Mouse (Mus musculus) lung, embryonic 14.5 days (tissue): ENCODE results near the gene Ctdnep1. TPM values are rescaled to one million over a fixed set of nuclear protein-coding genes. Genes with fewer than 3 reads are reported as not detected.
"Not testable (repeated sequence)": the region's sequence is repeated elsewhere in the genome, so short reads cannot be mapped to it uniquely, and the experiment has no call there.

Experiments used
- ATAC-seq: fragments of 200-750 bp; cut with Nextera tagmentation; 2 replicates; pipeline ENCODE4 v1.8.0; 2017; ENCODE audit warnings: mild to moderate bottlenecking, moderate TSS enrichment, moderate library complexity; ENCODE audit not compliant: insufficient read depth
- DNase-seq: peaks from one replicate; pipeline ENCODE4 v3.0.0-alpha.2; 2015
- H3K27ac ChIP-seq: fragments of 300-500 bp; sonication (generic); 2 replicates; pipeline ENCODE4 v1.5.1; 2014; ENCODE audit warnings: low read depth, mild to moderate bottlenecking, moderate library complexity
- H3K27me3 ChIP-seq: fragments of 300-500 bp; sonication (generic); 2 replicates; pipeline ENCODE4 v1.6.1; 2014; ENCODE audit warnings: low read length, control low read depth; ENCODE audit not compliant: insufficient read depth
- H3K36me3 ChIP-seq: fragments of 300-500 bp; sonication (generic); 2 replicates; pipeline ENCODE4 v1.6.1; 2014; ENCODE audit warnings: control low read depth; ENCODE audit not compliant: insufficient read depth
- H3K4me1 ChIP-seq: fragments of 300-500 bp; sonication (generic); 2 replicates; pipeline ENCODE4 v1.6.1; 2014; ENCODE audit warnings: antibody characterized with exemption, control low read depth; ENCODE audit not compliant: insufficient read depth
- H3K4me2 ChIP-seq: fragments of 300-500 bp; sonication (generic); 2 replicates; pipeline ENCODE4 v1.6.1; 2014; ENCODE audit warnings: mild to moderate bottlenecking
- H3K4me3 ChIP-seq: fragments of 300-500 bp; sonication (generic); 2 replicates; pipeline ENCODE4 v1.5.1; 2014; ENCODE audit warnings: low read depth, low read length
- H3K9ac ChIP-seq: fragments of 300-500 bp; sonication (generic); 2 replicates; pipeline ENCODE4 v1.6.1; 2014
- H3K9me3 ChIP-seq: fragments of 300-500 bp; sonication (generic); 2 replicates; pipeline ENCODE4 v1.6.1; 2016; ENCODE audit warnings: low read depth, low read length, control low read depth
- CTCF ChIP-seq: IDR thresholded peaks from 2 replicates; pipeline ENCODE4 v1.5.1; 2016; ENCODE audit warnings: antibody characterized with exemption, low read depth
- WGBS: fragments of 180-500 bp; shearing (Covaris S2); extraction: QIAGEN DNeasy Blood & Tissue Kit; methylation state at CpG from one replicate; pipeline ENCODE4 v1.1.7; 2014; 5-methylcytosine and 5-hydroxymethylcytosine counted together
- polyA plus RNA-seq: library from polyadenylated mRNA; unstranded; fragments of >200 nt; fragmentation: Nextera tagmentation; extraction: Ambion mirVana; gene quantifications from 2 replicates; pipeline ENCODE4 v1.2.1, GENCODE M21; 2014

The Ctdnep1 gene
- polyA plus RNA-seq, 1 experiment from 2014 or later = 28.3 TPM

DNA sequence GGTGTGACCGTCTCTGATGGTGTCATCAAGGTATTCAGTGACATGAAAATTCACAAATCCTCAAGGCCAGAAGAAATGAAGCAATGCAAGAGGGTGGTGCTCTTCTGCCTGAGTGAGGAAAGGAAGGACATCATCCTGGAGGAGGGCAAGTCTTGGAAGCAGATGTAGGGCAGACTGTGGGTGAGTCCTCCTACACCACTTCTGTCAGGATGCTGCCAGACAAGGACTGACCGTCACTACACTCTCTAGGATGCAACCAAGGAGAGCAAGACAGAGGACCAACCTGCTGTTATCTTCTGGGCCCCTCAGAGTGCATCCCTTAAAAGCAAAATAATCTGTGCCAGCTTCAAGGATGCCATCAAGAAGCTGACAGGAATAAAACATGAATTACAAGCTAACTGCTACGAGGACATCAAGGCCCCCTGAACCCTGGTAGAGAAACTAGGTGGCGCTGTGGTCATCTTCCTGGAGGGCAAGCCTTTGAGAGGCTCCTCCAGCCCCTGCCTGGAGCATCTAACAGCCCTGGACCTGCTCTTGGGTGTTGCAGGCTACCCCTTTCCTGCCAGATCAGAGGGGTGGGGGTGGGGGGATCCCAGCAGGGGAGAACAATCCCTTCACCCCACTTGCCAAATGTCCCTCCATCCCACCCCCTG, 30.0 kb upstream of the Ctdnep1 start:
- no peaks in the 10 kb centered on the region for H3K36me3 ChIP-seq
- DNase-seq (peak; percentile 52), ATAC-seq (no peak)
- H3K4me3 ChIP-seq = no peak overlapping the region
- H3K4me2 ChIP-seq = no peak overlapping the region
- TF ChIP-seq CTCF = peak; percentile 34; the same call in 1 of the 2 replicates
- H3K27ac ChIP-seq = no peak overlapping the region
- H3K27me3 ChIP-seq = no peaks in the 10 kb centered on the region
- H3K4me1 ChIP-seq = peaks cover 8% of the 10 kb centered on the region; the same call in 1 of the 2 replicates
- H3K9ac ChIP-seq = no peak overlapping the region
- WGBS = 35% methylated on average over 4 of the region's 4 CpGs
- H3K9me3 ChIP-seq = no peaks in the 10 kb centered on the region

- peak; percentile 38 for TF ChIP-seq CTCF
- WGBS = 57% methylated on average over 1 of the region's 1 CpGs
- no peak overlapping the region for H3K27ac ChIP-seq
- no peak for ATAC-seq
- H3K27me3 ChIP-seq = no peaks in the 10 kb centered on the region
- H3K36me3 ChIP-seq = no peaks in the 10 kb centered on the region
- H3K4me1 ChIP-seq = no peaks in the 10 kb centered on the region
- H3K4me2 ChIP-seq = no peak overlapping the region
- DNase-seq = no peak
- no peaks in the 10 kb centered on the region for H3K9me3 ChIP-seq
- no peak overlapping the region for H3K4me3 ChIP-seq
- no peak overlapping the region for H3K9ac ChIP-seq
Measured at GRCm38 (mm10) chr11:69952274-69952673, 28.7 kb upstream of the Ctdnep1 start.

GRCm38 (mm10) chr11:69953267-69953915, 27.6 kb upstream of the Ctdnep1 start:
- TF ChIP-seq CTCF = no peak
- H3K4me1 ChIP-seq = no peaks in the 10 kb centered on the region
- ATAC-seq (no peak), DNase-seq (peak; percentile 45)
- H3K9me3 ChIP-seq = no peaks in the 10 kb centered on the region
- no peak overlapping the region for H3K9ac ChIP-seq
- no peaks in the 10 kb centered on the region for H3K27me3 ChIP-seq
- H3K4me2 ChIP-seq = no peak overlapping the region
- WGBS = 39% methylated on average over 10 of the region's 11 CpGs
- no peak overlapping the region for H3K27ac ChIP-seq
- no peak overlapping the region for H3K4me3 ChIP-seq
- no peaks in the 10 kb centered on the region for H3K36me3 ChIP-seq

GRCm38 (mm10) chr11:69955618-69956017, 25.3 kb upstream of the Ctdnep1 start:
- ATAC-seq, H3K4me3 ChIP-seq, DNase-seq, H3K27ac ChIP-seq, H3K4me2 ChIP-seq, H3K9ac ChIP-seq, H3K9me3 ChIP-seq, H3K27me3 ChIP-seq, H3K4me1 ChIP-seq, H3K36me3 ChIP-seq: not testable (repeated sequence)
- 54% methylated on average over 3 of the region's 4 CpGs for WGBS

DNA sequence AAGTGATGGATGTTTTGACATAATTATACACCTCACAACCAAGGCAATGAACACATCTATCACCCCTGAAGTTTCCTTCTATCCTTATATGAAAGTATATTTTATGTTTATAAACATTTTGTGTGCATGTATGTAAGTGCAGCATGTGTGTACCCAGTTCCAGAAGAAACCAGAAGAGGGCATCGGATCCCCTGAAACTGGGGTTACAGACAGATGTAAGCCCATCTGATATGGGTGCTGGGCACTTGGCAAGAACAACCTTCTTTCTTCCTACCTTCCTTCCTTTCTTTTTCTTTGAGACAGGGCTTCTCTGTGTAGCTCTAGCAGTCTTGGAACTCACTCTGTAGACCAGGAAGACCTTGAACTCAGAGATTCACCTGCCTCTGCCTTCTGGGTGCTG, 24.7 kb upstream of the Ctdnep1 start:
- H3K4me1 ChIP-seq = no peaks in the 10 kb centered on the region
- ATAC-seq (no peak), DNase-seq (no peak)
- peak; percentile 20; the same call in 1 of the 2 replicates for TF ChIP-seq CTCF
- no peaks in the 10 kb centered on the region for H3K36me3 ChIP-seq
- H3K27me3 ChIP-seq = no peaks in the 10 kb centered on the region
- H3K4me2 ChIP-seq = no peak overlapping the region
- no peak overlapping the region for H3K9ac ChIP-seq
- no peaks in the 10 kb centered on the region for H3K9me3 ChIP-seq
- no peak overlapping the region for H3K4me3 ChIP-seq
- WGBS = 90% methylated on average over 1 of the region's 1 CpGs
- H3K27ac ChIP-seq = no peak overlapping the region

GRCm38 (mm10) chr11:69960616-69961015, 20.3 kb upstream of the Ctdnep1 start:
- peaks cover 19% of the 10 kb centered on the region for H3K27me3 ChIP-seq
- DNase-seq = peak; percentile 26

GRCm38 (mm10) chr11:69961841-69962240, 19.1 kb upstream of the Ctdnep1 start:
- ATAC-seq = no peak
- Histone ChIP-seq H3K9ac (no peak overlapping the region), H3K27me3 (peaks cover 30% of the 10 kb centered on the region), H3K4me2 (no peak overlapping the region), H3K4me3 (no peak overlapping the region), H3K27ac (no peak overlapping the region), H3K36me3 (no peaks in the 10 kb centered on the region), H3K4me1 (no peaks in the 10 kb centered on the region), H3K9me3 (no peaks in the 10 kb centered on the region)
- TF ChIP-seq CTCF = no peak
- 45% methylated on average over 5 of the region's 5 CpGs for WGBS
- no peak for DNase-seq

More at GRCm38 (mm10) chr11:69960616-69961015, 20.3 kb upstream of the Ctdnep1 start:
- no peak overlapping the region for H3K4me3 ChIP-seq
- no peak overlapping the region for H3K27ac ChIP-seq
- TF ChIP-seq CTCF = peak; percentile 55
- ATAC-seq = no peak
- H3K4me2 ChIP-seq = no peak overlapping the region
- no peaks in the 10 kb centered on the region for H3K36me3 ChIP-seq
- no peak overlapping the region for H3K9ac ChIP-seq
- H3K4me1 ChIP-seq = no peaks in the 10 kb centered on the region
- 31% methylated on average over 5 of the region's 5 CpGs for WGBS
- H3K9me3 ChIP-seq = no peaks in the 10 kb centered on the region
